Mouse (Mus musculus) intestine, postnatal 0 days (tissue): Measurements from ENCODE around the gene Lhpp. TPM values are rescaled to one million over a fixed set of nuclear protein-coding genes. Genes with fewer than 3 reads are reported as not detected.
A peak's percentile ranks its signal among the peaks of the same experiment; 100 is the strongest.

Experiments used
- ATAC-seq: fragments of 200-750 bp; cut with Nextera tagmentation; 2 replicates; pipeline ENCODE4 v1.8.0; 2017; ENCODE audit warnings: mild to moderate bottlenecking, moderate TSS enrichment, moderate library complexity
- H3K27ac ChIP-seq: fragments of 300-500 bp; sonication (generic); 2 replicates; pipeline ENCODE4 v1.5.1; 2014; ENCODE audit warnings: mild to moderate bottlenecking, low read depth, low read length, moderate library complexity
- H3K27me3 ChIP-seq: fragments of 300-500 bp; sonication (generic); replicated peaks from 2 replicates; pipeline ENCODE4 v1.6.1; 2014; ENCODE audit warnings: low read length, mixed read lengths; ENCODE audit not compliant: control insufficient read depth, insufficient read depth
- H3K36me3 ChIP-seq: fragments of 300-500 bp; sonication (generic); 2 replicates; pipeline ENCODE4 v1.6.1; 2014; ENCODE audit warnings: mild to moderate bottlenecking, moderate library complexity; ENCODE audit not compliant: control insufficient read depth, insufficient read depth
- H3K4me1 ChIP-seq: fragments of 300-500 bp; sonication (generic); replicated peaks from 2 replicates; pipeline ENCODE4 v1.6.1; 2014; ENCODE audit warnings: antibody characterized with exemption, low read length, mixed read lengths; ENCODE audit not compliant: control insufficient read depth, insufficient read depth
- H3K4me2 ChIP-seq: fragments of 300-500 bp; sonication (generic); replicated peaks from 2 replicates; pipeline ENCODE4 v1.6.1; 2014; ENCODE audit warnings: low read depth, mild to moderate bottlenecking, moderate library complexity
- H3K4me3 ChIP-seq: fragments of 300-500 bp; sonication (generic); 2 replicates; pipeline ENCODE4 v1.5.1; 2014; ENCODE audit warnings: low read depth, low read length
- H3K9ac ChIP-seq: fragments of 300-500 bp; sonication (generic); 2 replicates; pipeline ENCODE4 v1.6.1; 2014; ENCODE audit warnings: mild to moderate bottlenecking, low read depth, low read length
- H3K9me3 ChIP-seq: fragments of 300-500 bp; sonication (generic); 2 replicates; pipeline ENCODE4 v1.6.1; 2016; ENCODE audit warnings: mixed run types; ENCODE audit not compliant: control insufficient read depth
- CTCF ChIP-seq: sonication (generic); IDR thresholded peaks from 2 replicates; pipeline ENCODE4 v1.5.1; 2016; ENCODE audit warnings: low read depth, mild to moderate bottlenecking, control low read depth, antibody characterized with exemption, moderate library complexity
- WGBS: fragments of 180-500 bp; shearing (Covaris S2); extraction: QIAGEN DNeasy Blood & Tissue Kit; methylation state at CpG from one replicate; pipeline ENCODE4 v1.1.7; 2014; 5-methylcytosine and 5-hydroxymethylcytosine counted together
- polyA plus RNA-seq: library from polyadenylated mRNA; unstranded; fragments of >200 nt; fragmentation: Nextera tagmentation; extraction: Ambion mirVana; gene quantifications from 2 replicates; pipeline ENCODE4 v1.2.1, GENCODE M21; 2015

Gene Lhpp
- polyA plus RNA-seq, 1 experiment from 2014 or later: 52.0 TPM

GRCm38 (mm10) chr7:132729093-132729831 is 118.8 kb downstream of the Lhpp start:
- no peak overlapping the region for H3K4me3 ChIP-seq
- peaks cover 14% of the 10 kb centered on the region; the same call in 1 of the 2 replicates for H3K36me3 ChIP-seq
- no peak overlapping the region for H3K27ac ChIP-seq
- no peak overlapping the region for H3K4me2 ChIP-seq
- no peak overlapping the region for H3K9ac ChIP-seq
- H3K9me3 ChIP-seq: no peaks in the 10 kb centered on the region
- 69% methylated on average over 4 of the region's 4 CpGs for WGBS
- peak; percentile 52 for ATAC-seq
- no peak for TF ChIP-seq CTCF
- peaks cover 4% of the 10 kb centered on the region; the same call in 1 of the 2 replicates for H3K4me1 ChIP-seq
- H3K27me3 ChIP-seq: no peaks in the 10 kb centered on the region

GRCm38 (mm10) chr7:132730510-132730909 is 120.1 kb downstream of the Lhpp start:
- 85% methylated on average over 7 of the region's 7 CpGs for whole genome bisulfite sequencing
- no peak for ATAC-seq
- Histone ChIP-seq H3K9ac (no peak overlapping the region), H3K9me3 (no peaks in the 10 kb centered on the region), H3K27ac (no peak overlapping the region), H3K4me3 (no peak overlapping the region), H3K27me3 (no peaks in the 10 kb centered on the region), H3K4me1 (peaks cover 15% of the 10 kb centered on the region; the same call in 1 of the 2 replicates), H3K36me3 (peaks cover 14% of the 10 kb centered on the region; the same call in 1 of the 2 replicates), H3K4me2 (no peak overlapping the region)
- no peak for TF ChIP-seq CTCF

- no peaks in the 10 kb centered on the region for H3K27me3 ChIP-seq
- peaks cover 23% of the 10 kb centered on the region; the same call in 1 of the 2 replicates for H3K4me1 ChIP-seq
- no peak for ATAC-seq
- H3K4me2 ChIP-seq: no peak overlapping the region
- peak overlapping the region; percentile 8; the same call in 1 of the 2 replicates for H3K27ac ChIP-seq
- H3K36me3 ChIP-seq: peaks cover 14% of the 10 kb centered on the region; the same call in 1 of the 2 replicates
- no peak overlapping the region for H3K9ac ChIP-seq
- TF ChIP-seq CTCF: no peak
- no peak overlapping the region for H3K4me3 ChIP-seq
- H3K9me3 ChIP-seq: no peaks in the 10 kb centered on the region
- 90% methylated on average over 6 of the region's 6 CpGs for WGBS
Measured at GRCm38 (mm10) chr7:132731558-132731957, 121.1 kb downstream of the Lhpp start.

GRCm38 (mm10) chr7:132732136-132732789 is 121.8 kb downstream of the Lhpp start:
- no peaks in the 10 kb centered on the region for H3K9me3 ChIP-seq
- peak overlapping the region; percentile 71 for H3K27ac ChIP-seq
- no peak for TF ChIP-seq CTCF
- H3K4me1 ChIP-seq: peaks cover 21% of the 10 kb centered on the region; the same call in 1 of the 2 replicates
- WGBS: 74% methylated on average over 6 of the region's 6 CpGs
- H3K4me3 ChIP-seq: no peak overlapping the region
- H3K36me3 ChIP-seq: peaks cover 14% of the 10 kb centered on the region; the same call in 1 of the 2 replicates
- no peak overlapping the region for H3K9ac ChIP-seq
- no peak for ATAC-seq
- H3K4me2 ChIP-seq: no peak overlapping the region
- H3K27me3 ChIP-seq: no peaks in the 10 kb centered on the region

GRCm38 (mm10) chr7:132733521-132733920 is 123.1 kb downstream of the Lhpp start:
- H3K4me2 ChIP-seq: 0 out of 2 replicates have a peak overlapping the region, but pooled peaks have one; percentile 0
- no peaks in the 10 kb centered on the region for H3K9me3 ChIP-seq
- no peaks in the 10 kb centered on the region for H3K27me3 ChIP-seq
- no peak for TF ChIP-seq CTCF
- no peak overlapping the region for H3K9ac ChIP-seq
- WGBS: 64% methylated on average over 6 of the region's 6 CpGs
- H3K36me3 ChIP-seq: 0 out of 2 replicates have a peak, but pooled peaks cover 11% of the 10 kb centered on the region
- no peak overlapping the region for H3K4me3 ChIP-seq
- peaks cover 20% of the 10 kb centered on the region; the same call in 1 of the 2 replicates for H3K4me1 ChIP-seq
- ATAC-seq: peak; percentile 63
- H3K27ac ChIP-seq: peak overlapping the region; percentile 71

GRCm38 (mm10) chr7:132734222-132734621 is 123.8 kb downstream of the Lhpp start:
- Histone ChIP-seq H3K4me1 (peaks cover 20% of the 10 kb centered on the region; the same call in 1 of the 2 replicates), H3K36me3 (0 out of 2 replicates have a peak, but pooled peaks cover 10% of the 10 kb centered on the region), H3K9ac (no peak overlapping the region), H3K27me3 (no peaks in the 10 kb centered on the region), H3K4me3 (no peak overlapping the region), H3K27ac (peak overlapping the region; percentile 71), H3K9me3 (no peaks in the 10 kb centered on the region), H3K4me2 (no peak overlapping the region)
- no peak for ATAC-seq
- TF ChIP-seq CTCF: no peak
- WGBS: 75% methylated on average over 9 of the region's 9 CpGs
